Mouse (Mus musculus) ES-Bruce4 (cell line): ENCODE results near the gene Nod2. TPM values are rescaled to one million over a fixed set of nuclear protein-coding genes. Genes with fewer than 3 reads are reported as not detected.

Source experiments
- H3K27ac ChIP-seq: 2 replicates; pipeline ENCODE4 v1.5.1; 2012; ENCODE audit warnings: low read length, inconsistent platforms; ENCODE audit not compliant: insufficient read depth
- H3K27me3 ChIP-seq: 2 replicates; pipeline ENCODE4 v1.6.1; 2012; ENCODE audit warnings: mild to moderate bottlenecking, low read length, inconsistent platforms; ENCODE audit not compliant: control insufficient read depth, poor library complexity, insufficient read depth, severe bottlenecking
- H3K36me3 ChIP-seq: 2 replicates; pipeline ENCODE4 v1.6.1; 2012; ENCODE audit warnings: inconsistent platforms, mild to moderate bottlenecking, low read length, moderate library complexity; ENCODE audit not compliant: control insufficient read depth, poor library complexity, insufficient read depth, severe bottlenecking
- H3K4me1 ChIP-seq: one replicate; pipeline ENCODE4 v1.8.1; 2011; ENCODE audit warnings: low read length; ENCODE audit not compliant: control insufficient read depth, insufficient read depth
- H3K4me3 ChIP-seq: 2 replicates; pipeline ENCODE4 v1.5.1; 2011; ENCODE audit warnings: low read depth, mild to moderate bottlenecking, low read length
- H3K9ac ChIP-seq: 2 replicates; pipeline ENCODE4 v1.6.1; 2012; ENCODE audit warnings: low read depth, mild to moderate bottlenecking, inconsistent platforms; ENCODE audit not compliant: poor library complexity, severe bottlenecking
- H3K9me3 ChIP-seq: replicated peaks from 2 replicates; pipeline ENCODE4 v1.6.1; 2012; ENCODE audit warnings: mild to moderate bottlenecking, low read length, inconsistent platforms; ENCODE audit not compliant: control insufficient read depth, poor library complexity, insufficient read depth, severe bottlenecking
- CTCF ChIP-seq: IDR thresholded peaks from one replicate; pipeline ENCODE4 v1.8.1; 2011; ENCODE audit warnings: low read depth, low read length
- EP300 ChIP-seq: IDR thresholded peaks from 2 replicates; pipeline ENCODE4 v1.6.1; 2011; ENCODE audit warnings: low read depth, low read length; ENCODE audit not compliant: insufficient read depth
- POLR2A ChIP-seq: IDR thresholded peaks from one replicate; pipeline ENCODE4 v1.8.1; 2011; ENCODE audit warnings: low read length; ENCODE audit not compliant: insufficient read depth
- polyA plus RNA-seq: library from polyadenylated mRNA; stranded (reverse); fragments of >200 nt; gene quantifications from 2 replicates; pipeline ENCODE4 v1.2.4, GENCODE M21; 2011; ENCODE audit warnings: low read depth; ENCODE audit not compliant: missing spikeins, insufficient read depth, insufficient read length

The Nod2 gene
- polyA plus RNA-seq, 1 experiment, result 1.2 TPM

DNA sequence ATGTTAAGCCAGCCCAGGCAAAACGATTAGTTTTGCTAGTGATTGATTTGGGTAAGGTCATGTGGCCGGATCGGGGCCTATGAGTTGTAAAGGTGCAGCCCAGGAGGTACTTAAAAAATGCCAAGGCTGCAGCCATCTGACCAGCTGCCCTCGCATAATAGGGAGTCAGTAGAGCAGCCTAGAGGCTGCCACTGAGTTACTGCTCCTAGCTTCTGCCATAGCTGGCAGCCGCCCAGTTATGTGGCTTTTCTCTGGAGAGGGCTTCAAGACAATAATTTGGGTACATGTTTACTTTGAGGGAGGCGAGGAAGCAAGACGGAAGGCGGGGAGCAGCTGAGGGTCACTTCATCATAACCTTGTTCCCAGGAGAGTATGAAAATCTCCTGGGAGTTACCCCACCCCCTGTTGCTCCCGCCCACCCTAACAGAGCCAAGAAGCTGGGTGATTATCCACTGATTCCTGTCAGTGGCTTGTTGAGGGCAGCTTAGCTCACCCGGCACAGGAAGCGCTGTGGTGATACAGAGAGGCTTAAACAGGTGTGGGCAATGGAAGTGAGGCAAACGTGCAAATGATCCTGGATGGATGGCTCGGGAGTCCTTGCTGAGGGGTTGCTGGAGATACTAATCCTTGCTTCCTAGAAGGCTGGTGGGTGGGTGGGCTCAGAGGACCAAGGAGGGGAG is 41.6 kb upstream of the Nod2 start:
- H3K27me3 ChIP-seq, result no peaks in the 10 kb centered on the region
- H3K36me3 ChIP-seq, result no peaks in the 10 kb centered on the region
- H3K4me1 ChIP-seq, result no peaks in the 10 kb centered on the region
- no peak overlapping the region for H3K27ac ChIP-seq
- no peaks in the 10 kb centered on the region for H3K9me3 ChIP-seq
- TF ChIP-seq CTCF (no peak), POLR2A (no peak)
- H3K4me3 ChIP-seq, result no peak overlapping the region
- H3K9ac ChIP-seq, result no peak overlapping the region

DNA sequence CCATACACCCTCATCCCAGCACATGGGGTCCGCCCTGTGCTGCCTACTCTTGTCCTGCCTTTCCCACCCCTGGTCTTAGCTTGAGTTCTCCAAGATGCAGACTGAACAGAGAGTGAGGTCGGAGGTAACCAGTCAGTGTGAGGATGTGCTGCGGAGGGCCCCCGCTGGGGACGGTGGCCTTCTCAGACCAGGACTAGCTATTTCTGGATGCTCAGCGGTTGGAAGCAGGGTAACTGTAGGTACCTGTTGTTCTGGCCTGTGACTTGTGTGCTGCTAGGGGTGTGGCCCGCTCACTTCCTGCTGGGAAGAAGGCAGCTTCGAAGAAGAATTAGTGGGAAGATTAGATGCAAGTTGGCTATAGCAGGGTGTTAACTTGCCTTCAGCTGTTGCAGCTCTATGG is 38.1 kb upstream of the Nod2 start:
- Histone ChIP-seq H3K27me3 (no peaks in the 10 kb centered on the region), H3K9me3 (no peaks in the 10 kb centered on the region), H3K27ac (no peak overlapping the region), H3K4me3 (no peak overlapping the region), H3K4me1 (no peaks in the 10 kb centered on the region), H3K36me3 (no peaks in the 10 kb centered on the region), H3K9ac (no peak overlapping the region)
- TF ChIP-seq EP300 (no peak), POLR2A (no peak), CTCF (no peak)

DNA sequence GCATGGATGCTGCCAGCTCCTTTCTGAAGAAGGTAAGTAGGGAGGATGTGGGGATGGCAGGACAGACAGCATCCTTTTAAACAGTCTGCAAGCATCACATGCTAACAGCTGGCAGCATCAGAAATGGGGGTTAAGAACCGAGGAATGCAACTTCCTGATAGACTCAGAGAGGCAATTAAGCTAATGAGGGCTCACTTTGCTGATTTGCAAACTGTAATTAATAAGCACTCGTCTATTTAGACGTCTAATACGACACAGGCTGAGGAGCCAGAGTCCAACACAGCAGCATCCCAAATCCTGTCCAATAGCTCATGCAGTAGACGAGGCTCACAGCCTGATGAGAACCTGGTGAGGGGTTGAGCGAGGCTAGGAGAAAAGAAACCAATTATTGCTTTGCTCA is 36.8 kb upstream of the Nod2 start:
- Histone ChIP-seq H3K4me1 (no peaks in the 10 kb centered on the region), H3K27me3 (no peaks in the 10 kb centered on the region), H3K4me3 (no peak overlapping the region), H3K27ac (no peak overlapping the region), H3K9ac (no peak overlapping the region), H3K9me3 (no peaks in the 10 kb centered on the region), H3K36me3 (no peaks in the 10 kb centered on the region)
- TF ChIP-seq CTCF, result no peak
- no peak for TF ChIP-seq POLR2A
- no peak for TF ChIP-seq EP300

DNA sequence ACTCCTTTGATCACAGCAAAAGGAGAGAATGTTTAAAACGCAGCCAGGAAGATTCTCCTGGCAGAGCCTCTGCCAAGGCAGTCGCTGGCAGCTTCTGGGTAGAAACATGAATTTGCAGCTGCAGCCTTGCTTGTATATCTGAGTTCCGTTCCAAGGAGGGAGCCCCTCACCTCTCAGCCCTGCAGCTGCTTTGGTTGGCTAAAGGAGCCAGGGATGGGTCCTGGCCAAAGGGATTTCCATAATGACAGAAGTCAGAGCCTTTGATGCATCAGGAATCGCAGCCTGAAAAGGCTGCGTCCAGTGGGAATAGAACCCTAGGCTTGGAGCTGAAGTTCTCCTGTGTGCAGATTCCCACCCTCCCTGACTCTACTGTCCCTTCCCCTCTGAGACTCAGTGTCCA is 32.1 kb upstream of the Nod2 start:
- TF ChIP-seq EP300 (no peak), POLR2A (no peak), CTCF (no peak)
- no peaks in the 10 kb centered on the region for H3K27me3 ChIP-seq
- no peaks in the 10 kb centered on the region for H3K36me3 ChIP-seq

DNA sequence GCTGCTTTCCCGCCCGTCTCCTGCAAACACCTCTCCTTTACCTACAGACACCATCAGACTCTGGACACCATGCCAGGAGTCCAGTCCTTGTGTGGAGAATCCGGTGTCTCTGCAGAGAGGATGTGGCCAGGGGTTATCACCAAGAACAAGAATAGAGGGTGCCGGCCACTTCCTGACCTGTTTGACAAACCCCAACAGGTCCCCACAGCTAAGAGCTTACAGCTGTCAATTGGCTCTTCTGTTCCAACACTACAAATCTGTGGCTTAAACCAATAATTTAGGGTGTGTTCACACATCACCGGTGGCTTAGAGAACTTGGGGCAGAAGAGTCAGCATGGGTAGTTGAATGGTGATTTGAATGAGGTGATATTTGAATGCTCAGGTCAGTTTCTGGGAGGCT is 28.5 kb upstream of the Nod2 start:
- Histone ChIP-seq H3K27me3 (no peaks in the 10 kb centered on the region), H3K9ac (no peak overlapping the region), H3K27ac (no peak overlapping the region), H3K4me3 (no peak overlapping the region), H3K9me3 (no peaks in the 10 kb centered on the region), H3K4me1 (no peaks in the 10 kb centered on the region), H3K36me3 (no peaks in the 10 kb centered on the region)
- TF ChIP-seq CTCF (no peak), EP300 (no peak), POLR2A (no peak)

More for the DNA sequence above, 32.1 kb upstream of the Nod2 start:
- H3K4me1 ChIP-seq, result no peaks in the 10 kb centered on the region
- H3K9ac ChIP-seq, result no peak overlapping the region
- no peak overlapping the region for H3K4me3 ChIP-seq
- H3K9me3 ChIP-seq, result no peaks in the 10 kb centered on the region
- H3K27ac ChIP-seq, result no peak overlapping the region

DNA sequence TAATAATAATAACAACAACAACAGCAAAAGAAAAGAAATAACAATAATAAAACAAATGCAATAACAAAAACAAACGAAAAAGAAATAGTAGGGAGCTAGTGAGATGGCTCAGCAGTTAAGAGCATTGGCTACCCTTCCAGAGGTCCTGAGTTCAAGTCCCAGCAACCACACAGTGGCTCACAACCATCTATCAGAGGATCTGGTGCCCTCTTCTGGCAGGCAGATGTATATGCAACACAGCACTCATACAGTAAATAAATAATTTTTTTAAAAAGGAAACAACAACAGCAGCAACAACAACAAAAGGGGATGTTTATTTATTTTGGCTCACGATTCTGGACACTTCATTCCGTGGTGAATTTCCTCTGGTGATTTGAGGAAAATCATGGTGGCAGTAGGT is 27.6 kb upstream of the Nod2 start:
- Histone ChIP-seq H3K9ac (no peak overlapping the region), H3K4me3 (no peak overlapping the region), H3K27me3 (no peaks in the 10 kb centered on the region), H3K9me3 (no peaks in the 10 kb centered on the region), H3K4me1 (no peaks in the 10 kb centered on the region), H3K27ac (no peak overlapping the region), H3K36me3 (no peaks in the 10 kb centered on the region)
- TF ChIP-seq CTCF (peak; percentile 55), EP300 (no peak), POLR2A (no peak)
